Mouse (Mus musculus) ES-E14 (cell line): Measurements from ENCODE around the gene Cyp2a12. TPM values are rescaled to one million over a fixed set of nuclear protein-coding genes. Genes with fewer than 3 reads are reported as not detected.
"Not testable (repeated sequence)": the region's sequence is repeated elsewhere in the genome, so short reads cannot be mapped to it uniquely, and the experiment has no call there.

Experiments
- DNase-seq: peaks from one replicate; pipeline ENCODE4 v3.0.0-alpha.2; 2013; ENCODE audit warnings: low read depth, low spot score
- H3K27ac ChIP-seq: 2 replicates; pipeline ENCODE4 v1.5.1; 2012; ENCODE audit warnings: low read depth, mild to moderate bottlenecking, low read length, moderate library complexity, mixed read lengths; ENCODE audit not compliant: poor library complexity, insufficient read depth, severe bottlenecking
- H3K36me3 ChIP-seq: 2 replicates; pipeline ENCODE4 v1.6.1; 2012; ENCODE audit warnings: mild to moderate bottlenecking, low read length, moderate library complexity, mixed read lengths; ENCODE audit not compliant: control insufficient read depth, poor library complexity, insufficient read depth, severe bottlenecking
- H3K4me1 ChIP-seq, 2 experiments: fragments of 150-350 bp in 1 of 2; sonication (generic) in 1 of 2; 2 replicates each; pipeline ENCODE4 v1.6.1; 2012; ENCODE audit warnings: low read length in 2 of 2, mild to moderate bottlenecking in 1 of 2, mixed read lengths in 1 of 2; ENCODE audit not compliant: control insufficient read depth in 2 of 2, insufficient read depth in 2 of 2, poor library complexity in 1 of 2
- H3K4me3 ChIP-seq, 2 experiments: fragments of 150-350 bp in 1 of 2; sonication (generic) in 1 of 2; 2 replicates each; pipeline ENCODE4 v1.5.1; 2012; ENCODE audit warnings: low read length in 2 of 2, low read depth in 1 of 2, mild to moderate bottlenecking in 1 of 2, mixed read lengths in 1 of 2; ENCODE audit not compliant: insufficient read depth in 1 of 2, poor library complexity in 1 of 2, severe bottlenecking in 1 of 2
- H3K9ac ChIP-seq: 2 replicates; pipeline ENCODE4 v1.6.1; 2012; ENCODE audit warnings: low read depth, mild to moderate bottlenecking, low read length, mixed read lengths; ENCODE audit not compliant: poor library complexity, insufficient read depth, severe bottlenecking
- H3K9me3 ChIP-seq: fragments of 150-350 bp; sonication (generic); 2 replicates; pipeline ENCODE4 v1.6.1; 2012; ENCODE audit warnings: low read depth, mild to moderate bottlenecking, low read length; ENCODE audit not compliant: control insufficient read depth, insufficient read depth
- CHD2 ChIP-seq: IDR thresholded peaks from 2 replicates; pipeline ENCODE4 v1.6.1; 2014; ENCODE audit warnings: mild to moderate bottlenecking, low read depth, low read length, inconsistent platforms
- HCFC1 ChIP-seq: IDR thresholded peaks from 2 replicates; pipeline ENCODE4 v1.6.1; 2012; ENCODE audit warnings: low read length, inconsistent platforms, borderline replicate concordance; ENCODE audit not compliant: insufficient read depth
- MAFK ChIP-seq: IDR thresholded peaks from 2 replicates; pipeline ENCODE4 v1.6.1; 2014; ENCODE audit warnings: mild to moderate bottlenecking, low read depth, low read length, inconsistent platforms; ENCODE audit not compliant: insufficient read depth
- ZC3H11A ChIP-seq: IDR thresholded peaks from 2 replicates; pipeline ENCODE4 v1.6.1; 2012; ENCODE audit warnings: low read depth, mild to moderate bottlenecking, inconsistent platforms, low read length, borderline replicate concordance
- ZNF384 ChIP-seq: IDR thresholded peaks from 2 replicates; pipeline ENCODE4 v1.6.1; 2012; ENCODE audit warnings: low read depth, low read length, inconsistent platforms
- in situ Hi-C, 2 experiments: fragments of 600-800 bp; cut with MboI; formaldehyde crosslinking; loops; one replicate each; pipeline ENCODE4 v1.15.1; 2025; ENCODE audit warnings: low sequenced_read_pairs in 2 of 2, inconsistent platforms in 1 of 2; ENCODE audit not compliant: unreplicated experiment in 2 of 2
- total RNA-seq: library from RNA; depleted of rRNA; stranded (reverse); fragments of 300-350 nt; gene quantifications from 2 replicates; pipeline ENCODE4 v1.2.3, GENCODE M21; 2012; rRNA removed

Cyp2a12 gene
- total RNA-seq, 1 experiment: not detected

DNA sequence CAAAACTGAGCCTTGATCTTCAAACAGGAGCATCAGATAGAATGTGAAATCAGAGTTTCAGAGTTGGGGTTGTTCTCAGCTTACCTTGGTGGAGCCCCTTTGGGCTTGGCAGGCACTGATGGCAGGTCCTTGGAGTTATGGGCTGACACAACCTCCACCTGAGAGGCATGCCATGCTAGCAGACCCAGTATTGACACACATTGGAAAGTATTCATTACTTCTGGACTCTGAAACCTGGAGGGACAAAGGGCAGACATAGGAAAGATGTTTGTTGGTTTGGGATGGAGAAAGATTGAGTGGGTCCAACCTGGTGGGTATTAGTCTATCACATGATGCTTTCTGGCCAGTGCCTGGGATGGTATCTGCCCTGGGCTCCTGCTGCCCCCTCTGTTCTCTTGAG lies 31.0 kb downstream of the Cyp2a12 start:
- H3K9me3 ChIP-seq, H3K4me3 ChIP-seq, in situ Hi-C loops, H3K9ac ChIP-seq, DNase-seq, H3K4me1 ChIP-seq, H3K27ac ChIP-seq, H3K36me3 ChIP-seq: not testable (repeated sequence)

DNA sequence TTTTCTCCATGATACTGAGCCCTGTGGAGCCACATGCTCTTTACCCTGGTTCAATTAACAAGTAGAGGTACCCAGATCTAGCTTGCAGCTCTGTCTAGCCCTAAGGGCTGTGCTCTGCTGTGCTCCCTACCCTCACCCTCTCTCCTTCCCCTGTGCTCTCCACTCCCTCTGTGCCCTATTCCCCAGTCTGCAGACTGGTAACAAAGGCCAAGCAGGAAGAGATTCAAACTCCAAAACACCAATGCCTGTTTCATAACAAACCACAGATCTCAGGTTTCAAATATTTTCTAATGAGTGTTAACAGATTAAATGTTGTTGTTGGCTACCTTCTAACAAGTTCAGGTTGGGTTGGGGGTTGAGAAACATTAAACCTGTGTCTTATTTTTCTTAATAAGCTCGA lies 49.8 kb downstream of the Cyp2a12 start:
- Histone ChIP-seq H3K36me3 (no peaks in the 10 kb centered on the region), H3K4me3 (no peak overlapping the region), H3K9ac (no peak overlapping the region), H3K27ac (no peak overlapping the region), H3K4me1 (no peaks in the 10 kb centered on the region), H3K9me3 (peaks cover 4% of the 10 kb centered on the region; the same call in 1 of the 2 replicates)
- TF ChIP-seq ZC3H11A: no peak
- TF ChIP-seq MAFK: no peak
- no peak for TF ChIP-seq HCFC1
- no peak for TF ChIP-seq CHD2
- no peak for TF ChIP-seq ZNF384
- DNase-seq: no peak
- in situ Hi-C loops: no loop called here

DNA sequence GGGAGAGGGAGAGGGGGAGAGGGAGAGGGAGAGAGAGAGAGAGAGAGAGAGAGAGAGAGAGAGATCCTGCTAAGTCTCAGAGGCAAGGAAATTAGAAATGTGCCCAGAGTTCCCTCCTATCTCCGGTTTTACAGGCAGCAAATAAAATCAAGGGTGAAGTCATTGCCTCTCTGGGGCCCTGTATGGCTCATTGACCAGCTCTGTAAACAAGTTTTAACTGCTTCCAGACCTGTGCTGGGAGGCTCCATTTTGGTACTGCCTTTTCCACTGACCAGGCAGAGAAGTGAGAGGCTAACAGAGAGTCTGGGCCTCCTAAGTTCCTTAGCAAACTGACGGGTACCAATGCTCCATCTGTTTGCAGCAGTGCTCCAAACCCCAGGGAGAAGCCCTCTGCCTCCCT lies 52.7 kb downstream of the Cyp2a12 start:
- Histone ChIP-seq H3K4me3 (no peak overlapping the region), H3K27ac (no peak overlapping the region), H3K36me3 (no peaks in the 10 kb centered on the region), H3K9me3 (peaks cover 4% of the 10 kb centered on the region; the same call in 1 of the 2 replicates), H3K9ac (no peak overlapping the region), H3K4me1 (no peaks in the 10 kb centered on the region)
- no peak for DNase-seq
- in situ Hi-C loops: no loop called here
- no peak for TF ChIP-seq ZC3H11A
- no peak for TF ChIP-seq HCFC1

Other genes starting within 250 kb of the Cyp2a12 start
- not detected in 2 replicates for gene Cyp2g1, start 220.2 kb upstream of the Cyp2a12 start, total RNA-seq
- gene Cyp2a5, start 193.8 kb upstream of the Cyp2a12 start, total RNA-seq: not detected in 2 replicates
- gene Cyp2a22, start 89.7 kb upstream of the Cyp2a12 start, total RNA-seq: not detected in 2 replicates
- not detected in 2 replicates for gene Cyp2f2, start 90.8 kb downstream of the Cyp2a12 start, total RNA-seq
- 0.32 and 0.58 TPM in 2 replicates for gene Cyp2t4, start 124.6 kb downstream of the Cyp2a12 start, total RNA-seq
- 53.4 and 56.3 TPM in 2 replicates for gene Egln2, start 137.7 kb downstream of the Cyp2a12 start, total RNA-seq
- gene Rab4b, start 149.8 kb downstream of the Cyp2a12 start, total RNA-seq: 28.3 and 44.2 TPM in 2 replicates
- gene Gm21983, start 152.0 kb downstream of the Cyp2a12 start, total RNA-seq: 1.3 TPM in 1 of 2 replicates, not detected in the other
- gene Mia, start 152.1 kb downstream of the Cyp2a12 start, total RNA-seq: 12.5 and 36.3 TPM in 2 replicates
- 10.4 and 12.0 TPM in 2 replicates for gene BC024978, start 166.7 kb downstream of the Cyp2a12 start, total RNA-seq
- gene Snrpa, start 167.2 kb downstream of the Cyp2a12 start, total RNA-seq: 113 and 129 TPM in 2 replicates
- 10.5 and 12.6 TPM in 2 replicates for gene Itpkc, start 199.6 kb downstream of the Cyp2a12 start, total RNA-seq
- gene Coq8b, start 203.9 kb downstream of the Cyp2a12 start, total RNA-seq: 12.8 and 18.3 TPM in 2 replicates
- gene Numbl, start 229.4 kb downstream of the Cyp2a12 start, total RNA-seq: 11.9 and 14.1 TPM in 2 replicates